Mouse (Mus musculus): ENCODE measurements around the gene Apoc4. TPM values are rescaled to one million over a fixed set of nuclear protein-coding genes. Genes with fewer than 3 reads are reported as not detected.

Gene Apoc4
- polyA plus RNA-seq, 1 experiment from 2014 or later = 8.3 TPM

- WGBS = under 1% methylated on average over 58 of the region's 59 CpGs
These were observed 34.2 kb upstream of the Apoc4 start, which contains the start of gene Tomm40 for GRCm38 (mm10) chr7:19715239-19716054. Tomm40 (minus strand) TSS chr7:19715438.

GRCm38 (mm10) chr7:19714836-19715235 lies 33.6 kb upstream of the Apoc4 start:
- Histone ChIP-seq H3K9ac (ENCODE audit: low read depth, low read length) (peak overlapping the region; percentile 98), H3K4me2 (ENCODE audit: low read depth, low read length) (peak overlapping the region; percentile 70), H3K27ac (ENCODE audit: low read length) (peak overlapping the region; percentile 84), H3K36me3 (ENCODE audit: control insufficient read depth, insufficient read depth, low read length) (peaks cover 35% of the 10 kb centered on the region), H3K9me3 (ENCODE audit: control insufficient read depth, low read length) (no peaks in the 10 kb centered on the region), H3K27me3 (replicated peaks; ENCODE audit: control insufficient read depth, insufficient read depth, low read length) (no peaks in the 10 kb centered on the region), H3K4me3 (ENCODE audit: low read length) (peak overlapping the region; percentile 100), H3K4me1 (ENCODE audit: control insufficient read depth, insufficient read depth, low read length) (peaks cover 18% of the 10 kb centered on the region)
- under 1% methylated on average over 39 of the region's 39 CpGs for WGBS
- ATAC-seq = peak; percentile 1; the same call in 1 of the 2 replicates

More at GRCm38 (mm10) chr7:19715239-19716054, 34.2 kb upstream of the Apoc4 start, which contains the start of gene Tomm40:
- peaks cover 18% of the 10 kb centered on the region for H3K4me1 ChIP-seq (ENCODE audit: control insufficient read depth, insufficient read depth, low read length)
- no peaks in the 10 kb centered on the region for H3K27me3 ChIP-seq (replicated peaks; ENCODE audit: control insufficient read depth, insufficient read depth, low read length)
- H3K27ac ChIP-seq (ENCODE audit: low read length) = peak within 1 kb of the TSS; percentile 84
- H3K36me3 ChIP-seq (ENCODE audit: control insufficient read depth, insufficient read depth, low read length) = peaks cover 31% of the 10 kb centered on the region
- peak within 1 kb of the TSS; percentile 100 for H3K4me3 ChIP-seq (ENCODE audit: low read length)
- H3K9me3 ChIP-seq (ENCODE audit: control insufficient read depth, low read length) = no peaks in the 10 kb centered on the region
- peak within 1 kb of the TSS; percentile 98 for H3K9ac ChIP-seq (ENCODE audit: low read depth, low read length)
- peak; percentile 99 for ATAC-seq
- peak within 1 kb of the TSS; percentile 71 for H3K4me2 ChIP-seq (ENCODE audit: low read depth, low read length)

- Histone ChIP-seq H3K4me2 (ENCODE audit: low read depth, low read length) (0 out of 2 replicates have a peak overlapping the region, but pooled peaks have one; percentile 70), H3K9ac (ENCODE audit: low read depth, low read length) (no peak overlapping the region), H3K27me3 (replicated peaks; ENCODE audit: control insufficient read depth, insufficient read depth, low read length) (no peaks in the 10 kb centered on the region), H3K27ac (ENCODE audit: low read length) (no peak overlapping the region), H3K36me3 (ENCODE audit: control insufficient read depth, insufficient read depth, low read length) (peaks cover 34% of the 10 kb centered on the region), H3K4me1 (ENCODE audit: control insufficient read depth, insufficient read depth, low read length) (peaks cover 18% of the 10 kb centered on the region), H3K4me3 (ENCODE audit: low read length) (peak overlapping the region; percentile 100; the same call in 1 of the 2 replicates), H3K9me3 (ENCODE audit: control insufficient read depth, low read length) (no peaks in the 10 kb centered on the region)
- WGBS = 87% methylated on average over 9 of the region's 9 CpGs
- ATAC-seq = no peak
These were observed 32.3 kb upstream of the Apoc4 start for GRCm38 (mm10) chr7:19713598-19713997.

- no peak overlapping the region for H3K4me2 ChIP-seq (ENCODE audit: low read depth, low read length)
- H3K9me3 ChIP-seq (ENCODE audit: control insufficient read depth, low read length) = no peaks in the 10 kb centered on the region
- peaks cover 34% of the 10 kb centered on the region for H3K36me3 ChIP-seq (ENCODE audit: control insufficient read depth, insufficient read depth, low read length)
- WGBS = 45% methylated on average over 4 of the region's 4 CpGs
- no peak overlapping the region for H3K9ac ChIP-seq (ENCODE audit: low read depth, low read length)
- H3K27ac ChIP-seq (ENCODE audit: low read length) = no peak overlapping the region
- ATAC-seq = no peak
- peaks cover 18% of the 10 kb centered on the region for H3K4me1 ChIP-seq (ENCODE audit: control insufficient read depth, insufficient read depth, low read length)
- H3K27me3 ChIP-seq (replicated peaks; ENCODE audit: control insufficient read depth, insufficient read depth, low read length) = no peaks in the 10 kb centered on the region
- no peak overlapping the region for H3K4me3 ChIP-seq (ENCODE audit: low read length)
These were observed 31.9 kb upstream of the Apoc4 start for GRCm38 (mm10) chr7:19713196-19713595.

- Histone ChIP-seq H3K36me3 (ENCODE audit: control insufficient read depth, insufficient read depth, low read length) (peaks cover 38% of the 10 kb centered on the region), H3K4me2 (ENCODE audit: low read depth, low read length) (no peak overlapping the region), H3K4me1 (ENCODE audit: control insufficient read depth, insufficient read depth, low read length) (peaks cover 18% of the 10 kb centered on the region), H3K27me3 (replicated peaks; ENCODE audit: control insufficient read depth, insufficient read depth, low read length) (no peaks in the 10 kb centered on the region), H3K4me3 (ENCODE audit: low read length) (no peak overlapping the region), H3K9ac (ENCODE audit: low read depth, low read length) (no peak overlapping the region), H3K9me3 (ENCODE audit: control insufficient read depth, low read length) (no peaks in the 10 kb centered on the region), H3K27ac (ENCODE audit: low read length) (no peak overlapping the region)
- 69% methylated on average over 4 of the region's 4 CpGs for WGBS
- ATAC-seq = no peak
These were observed 31.1 kb upstream of the Apoc4 start for GRCm38 (mm10) chr7:19712414-19712813.

- Histone ChIP-seq H3K27me3 (replicated peaks; ENCODE audit: control insufficient read depth, insufficient read depth, low read length) (no peaks in the 10 kb centered on the region), H3K9ac (ENCODE audit: low read depth, low read length) (no peak overlapping the region), H3K9me3 (ENCODE audit: control insufficient read depth, low read length) (no peaks in the 10 kb centered on the region), H3K27ac (ENCODE audit: low read length) (no peak overlapping the region), H3K36me3 (ENCODE audit: control insufficient read depth, insufficient read depth, low read length) (peaks cover 39% of the 10 kb centered on the region), H3K4me3 (ENCODE audit: low read length) (no peak overlapping the region), H3K4me2 (ENCODE audit: low read depth, low read length) (no peak overlapping the region), H3K4me1 (ENCODE audit: control insufficient read depth, insufficient read depth, low read length) (peaks cover 9% of the 10 kb centered on the region; the same call in 1 of the 2 replicates)
- ATAC-seq = no peak
- 90% methylated on average over 10 of the region's 10 CpGs for WGBS
These were observed 29.4 kb upstream of the Apoc4 start for GRCm38 (mm10) chr7:19710650-19711049.

- Histone ChIP-seq H3K36me3 (ENCODE audit: control insufficient read depth, insufficient read depth, low read length) (peaks cover 19% of the 10 kb centered on the region), H3K4me2 (ENCODE audit: low read depth, low read length) (no peak overlapping the region), H3K27ac (ENCODE audit: low read length) (no peak overlapping the region), H3K4me3 (ENCODE audit: low read length) (no peak overlapping the region), H3K9ac (ENCODE audit: low read depth, low read length) (no peak overlapping the region), H3K9me3 (ENCODE audit: control insufficient read depth, low read length) (no peaks in the 10 kb centered on the region), H3K27me3 (replicated peaks; ENCODE audit: control insufficient read depth, insufficient read depth, low read length) (no peaks in the 10 kb centered on the region), H3K4me1 (ENCODE audit: control insufficient read depth, insufficient read depth, low read length) (peaks cover 18% of the 10 kb centered on the region)
- ATAC-seq = no peak
- 98% methylated on average over 7 of the region's 7 CpGs for WGBS
These were observed 24.0 kb upstream of the Apoc4 start for GRCm38 (mm10) chr7:19705271-19705670.

GRCm38 (mm10) chr7:19704475-19704874 lies 23.2 kb upstream of the Apoc4 start:
- no peaks in the 10 kb centered on the region for H3K9me3 ChIP-seq (ENCODE audit: control insufficient read depth, low read length)
- H3K4me2 ChIP-seq (ENCODE audit: low read depth, low read length) = no peak overlapping the region
- peaks cover 24% of the 10 kb centered on the region for H3K4me1 ChIP-seq (ENCODE audit: control insufficient read depth, insufficient read depth, low read length)
- peaks cover 13% of the 10 kb centered on the region for H3K36me3 ChIP-seq (ENCODE audit: control insufficient read depth, insufficient read depth, low read length)
- no peak overlapping the region for H3K4me3 ChIP-seq (ENCODE audit: low read length)
- WGBS = 89% methylated on average over 4 of the region's 4 CpGs
- H3K9ac ChIP-seq (ENCODE audit: low read depth, low read length) = no peak overlapping the region
- H3K27me3 ChIP-seq (replicated peaks; ENCODE audit: control insufficient read depth, insufficient read depth, low read length) = no peaks in the 10 kb centered on the region
- H3K27ac ChIP-seq (ENCODE audit: low read length) = no peak overlapping the region
- ATAC-seq = no peak

- Histone ChIP-seq H3K27me3 (replicated peaks; ENCODE audit: control insufficient read depth, insufficient read depth, low read length) (no peaks in the 10 kb centered on the region), H3K4me3 (ENCODE audit: low read length) (no peak overlapping the region), H3K36me3 (ENCODE audit: control insufficient read depth, insufficient read depth, low read length) (peaks cover 10% of the 10 kb centered on the region), H3K4me2 (ENCODE audit: low read depth, low read length) (no peak overlapping the region), H3K9me3 (ENCODE audit: control insufficient read depth, low read length) (no peaks in the 10 kb centered on the region), H3K27ac (ENCODE audit: low read length) (no peak overlapping the region), H3K4me1 (ENCODE audit: control insufficient read depth, insufficient read depth, low read length) (peaks cover 38% of the 10 kb centered on the region), H3K9ac (ENCODE audit: low read depth, low read length) (no peak overlapping the region)
- WGBS = 88% methylated on average over 16 of the region's 16 CpGs
- ATAC-seq = no peak
These were observed 21.7 kb upstream of the Apoc4 start for GRCm38 (mm10) chr7:19702859-19703555.
